In the genomic region with DNA sequence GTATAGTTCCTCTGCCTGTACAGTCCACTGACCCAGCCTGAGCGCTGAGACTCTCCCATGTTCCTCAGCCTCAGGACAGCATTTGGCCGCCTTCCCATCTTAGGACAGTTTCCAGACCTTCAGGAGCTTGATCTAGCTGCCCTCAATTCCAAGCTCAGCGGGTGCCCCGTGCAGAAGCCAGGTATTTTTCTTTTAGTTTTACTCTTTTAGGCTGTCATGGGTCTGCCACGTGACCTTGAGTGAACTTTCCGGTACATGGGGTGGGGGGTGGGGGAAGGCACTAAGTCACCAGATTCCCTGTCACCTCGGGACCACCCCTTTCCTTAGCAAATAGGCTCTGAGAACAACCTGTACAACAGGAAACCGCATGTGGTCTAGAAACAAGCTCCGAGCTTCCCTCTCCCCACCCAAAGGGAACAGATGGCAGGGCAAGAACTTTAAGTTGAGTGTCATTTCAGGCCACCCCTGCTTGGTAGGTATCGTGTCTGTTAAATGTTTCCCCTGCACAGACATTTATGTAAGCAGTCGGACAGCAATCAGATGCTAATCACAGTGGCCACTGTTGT, we compare ENCODE assay signal across 9 mouse cellular contexts. TPM values are rescaled to one million over a fixed set of nuclear protein-coding genes. Genes with fewer than 3 reads are reported as not detected.
A peak's percentile ranks its signal among the peaks of the same experiment; 100 is the strongest.
DNase-seq lines count a peak whose midpoint lies in the region; ATAC-seq and TF ChIP-seq lines count a peak whose summit lies in the region.
"Had no signal": no experiment of that assay in that cellular context is flagged by ENCODE, and none has a peak within 500 bp of the region (broad histone marks: within the 10 kb centered on the region; RNA-seq: fewer than 3 reads in every experiment).

No protein-coding gene starts in this region.

- H3K9ac ChIP-seq in heart, embryonic 13.5 days, result peak overlapping the region; percentile 59
- H3K9ac ChIP-seq in liver, postnatal 0 days (replicated peaks), result no peak overlapping the region
- H3K9ac ChIP-seq in stomach, postnatal 0 days (ENCODE audit: low read length), result no peak overlapping the region
- H3K9ac ChIP-seq in forebrain, embryonic 16.5 days (replicated peaks; ENCODE audit: low read depth, low read length), result no peak overlapping the region

- H3K9me3 ChIP-seq in heart, embryonic 13.5 days, result no peaks in the 10 kb centered on the region
- H3K9me3 ChIP-seq in liver, postnatal 0 days (ENCODE audit: low read length), result no peaks in the 10 kb centered on the region
- H3K9me3 ChIP-seq in stomach, postnatal 0 days (ENCODE audit: control insufficient read depth, low read length), result no peaks in the 10 kb centered on the region
- H3K9me3 ChIP-seq in forebrain, embryonic 16.5 days (ENCODE audit: control insufficient read depth, low read length), result no peaks in the 10 kb centered on the region

- H3K36me3 ChIP-seq in heart, embryonic 13.5 days, result peaks cover 17% of the 10 kb centered on the region
- H3K36me3 ChIP-seq in liver, postnatal 0 days (replicated peaks; ENCODE audit: insufficient read depth, low read length), result no peaks in the 10 kb centered on the region
- no peaks in the 10 kb centered on the region for H3K36me3 ChIP-seq in stomach, postnatal 0 days (ENCODE audit: control insufficient read depth, insufficient read depth, low read length)
- peaks cover 7% of the 10 kb centered on the region; the same call in 1 of the 2 replicates for H3K36me3 ChIP-seq in forebrain, embryonic 16.5 days (ENCODE audit: control insufficient read depth, insufficient read depth)

- peak; percentile 81 for TF ChIP-seq EP300 in liver, postnatal 0 days (IDR thresholded peaks at IDR 0.05; ENCODE audit: low read depth)
- no peak for TF ChIP-seq EP300 in stomach, postnatal 0 days (optimal IDR thresholded peaks at IDR 0.05)

- peak overlapping the region; percentile 41 for H3K4me2 ChIP-seq in heart, embryonic 13.5 days
- H3K4me2 ChIP-seq in liver, postnatal 0 days (ENCODE audit: low read depth, low read length), result peak overlapping the region; percentile 49
- H3K4me2 ChIP-seq in stomach, postnatal 0 days (replicated peaks; ENCODE audit: low read depth), result peak overlapping the region; percentile 23; the same call in 1 of the 2 replicates
- no peak overlapping the region for H3K4me2 ChIP-seq in forebrain, embryonic 16.5 days (ENCODE audit: low read length)

- peak overlapping the region; percentile 55 for H3K27ac ChIP-seq in heart, embryonic 13.5 days (replicated peaks)
- peak overlapping the region; percentile 68 for H3K27ac ChIP-seq in liver, postnatal 0 days (ENCODE audit: low read depth)
- peak overlapping the region; percentile 1; the same call in 1 of the 2 replicates for H3K27ac ChIP-seq in stomach, postnatal 0 days (replicated peaks)
- H3K27ac ChIP-seq in forebrain, embryonic 16.5 days (ENCODE audit: low read length), result no peak overlapping the region

- TF ChIP-seq CTCF in liver, postnatal 0 days (IDR thresholded peaks at IDR 0.05; ENCODE audit: low read depth), result no peak
- TF ChIP-seq CTCF in stomach, postnatal 0 days (IDR thresholded peaks at IDR 0.05; ENCODE audit: low read depth), result no peak

- no peak overlapping the region for H3K4me3 ChIP-seq in heart, embryonic 13.5 days
- H3K4me3 ChIP-seq in liver, postnatal 0 days (ENCODE audit: low read depth, low read length), result no peak overlapping the region
- H3K4me3 ChIP-seq in stomach, postnatal 0 days (ENCODE audit: low read depth, low read length), result no peak overlapping the region
- no peak overlapping the region for H3K4me3 ChIP-seq in forebrain, embryonic 16.5 days (replicated peaks; ENCODE audit: low read length)

- WGBS in heart, embryonic 13.5 days, result 24% methylated on average over 11 of the region's 11 CpGs
- WGBS in liver, postnatal 0 days (ENCODE audit: insufficient replicate concordance), result 10% methylated on average over 11 of the region's 11 CpGs
- 28% methylated on average over 11 of the region's 11 CpGs for WGBS in stomach, postnatal 0 days
- WGBS in forebrain, embryonic 16.5 days, result 56% methylated on average over 11 of the region's 11 CpGs

- no peak for ATAC-seq in heart, embryonic 13.5 days (ENCODE audit: extremely low read depth, insufficient number of reproducible peaks, low FRiP score, low TSS enrichment)
- peak; percentile 13; the same call in 1 of the 2 replicates for ATAC-seq in liver, postnatal 0 days
- no peak for ATAC-seq in stomach, postnatal 0 days (ENCODE audit: low FRiP score, low TSS enrichment)
- ATAC-seq in forebrain, embryonic 16.5 days, result no peak
- ATAC-seq: Patski had no signal

- no peaks in the 10 kb centered on the region for H3K27me3 ChIP-seq in heart, embryonic 13.5 days (replicated peaks)
- peaks cover 4% of the 10 kb centered on the region; the same call in 1 of the 2 replicates for H3K27me3 ChIP-seq in liver, postnatal 0 days (ENCODE audit: insufficient read depth, low read length)
- no peaks in the 10 kb centered on the region for H3K27me3 ChIP-seq in stomach, postnatal 0 days (ENCODE audit: control insufficient read depth, insufficient read depth, low read length)
- H3K27me3 ChIP-seq in forebrain, embryonic 16.5 days (replicated peaks; ENCODE audit: control insufficient read depth, insufficient read depth, low read length), result no peaks in the 10 kb centered on the region
- H3K27me3 ChIP-seq: Patski had no signal

- DNase-seq in kidney, adult 18-20 months, result peak; percentile 51
- DNase-seq in kidney, adult 11 months, result no peak
- DNase-seq in c-Kit-positive CD71-negative TER-119-negative erythroid progenitor cells, embryonic 14.5 days (ENCODE audit: low read depth), result peak; percentile 69
- peak; percentile 54 for DNase-seq in liver, postnatal 0 days
- DNase-seq in stomach, postnatal 0 days (ENCODE audit: low spot score), result no peak
- DNase-seq in right cerebral cortex, postnatal 14 days, result no peak

- H3K4me1 ChIP-seq in heart, embryonic 13.5 days, result peaks cover 59% of the 10 kb centered on the region
- peaks cover 36% of the 10 kb centered on the region for H3K4me1 ChIP-seq in liver, postnatal 0 days (ENCODE audit: insufficient read depth)
- peaks cover 23% of the 10 kb centered on the region for H3K4me1 ChIP-seq in stomach, postnatal 0 days (replicated peaks; ENCODE audit: control insufficient read depth, insufficient read depth)
- peaks cover 19% of the 10 kb centered on the region for H3K4me1 ChIP-seq in forebrain, embryonic 16.5 days (replicated peaks; ENCODE audit: control insufficient read depth, insufficient read depth, low read length)

RNA-seq across cellular contexts. Expression of a gene that starts 5.5 kb away (rescaled TPM):
- 19.0 and 25.9 TPM in 2 replicates for polyA plus RNA-seq in heart, embryonic 13.5 days (2015; fragmentation: Nextera tagmentation; extraction: Ambion mirVana)
- polyA plus RNA-seq in liver, postnatal 0 days (2015; fragmentation: Nextera tagmentation; extraction: Ambion mirVana), result 2.4 and 2.5 TPM in 2 replicates
- polyA plus RNA-seq in stomach, postnatal 0 days (2015; fragmentation: Nextera tagmentation; extraction: Ambion mirVana), result 8.9 and 9.0 TPM in 2 replicates
- 36.1 and 41.8 TPM in 2 replicates for polyA plus RNA-seq in forebrain, embryonic 16.5 days (2015; fragmentation: Nextera tagmentation; extraction: Ambion mirVana)

RNA-seq across cellular contexts. Expression of a gene that starts 47.1 kb away (rescaled TPM):
- polyA plus RNA-seq in heart, embryonic 13.5 days (2015; fragmentation: Nextera tagmentation; extraction: Ambion mirVana), result 22.7 and 24.4 TPM in 2 replicates
- polyA plus RNA-seq in liver, postnatal 0 days (2015; fragmentation: Nextera tagmentation; extraction: Ambion mirVana), result 8.6 and 8.8 TPM in 2 replicates
- 12.2 and 14.1 TPM in 2 replicates for polyA plus RNA-seq in stomach, postnatal 0 days (2015; fragmentation: Nextera tagmentation; extraction: Ambion mirVana)
- polyA plus RNA-seq in forebrain, embryonic 16.5 days (2015; fragmentation: Nextera tagmentation; extraction: Ambion mirVana), result 56.6 and 58.2 TPM in 2 replicates

Comparison
In these comparisons a context has a peak if more than half of its experiments do, and no peak if none do; other contexts are left out.
1. DNase-seq: peak in kidney, adult 18-20 months (single experiment), c-Kit-positive CD71-negative TER-119-negative erythroid progenitor cells, embryonic 14.5 days (single experiment) and liver, postnatal 0 days (single experiment); none in kidney, adult 11 months (single experiment), stomach, postnatal 0 days (single experiment) and right cerebral cortex, postnatal 14 days (single experiment).